Mouse (Mus musculus) liver, embryonic 14.5 days (tissue): ENCODE measurements around the gene Tas1r1. TPM values are rescaled to one million over a fixed set of nuclear protein-coding genes. Genes with fewer than 3 reads are reported as not detected.
A peak's percentile ranks its signal among the peaks of the same experiment; 100 is the strongest.

Experiments
- ATAC-seq: fragments of 200-750 bp; cut with Nextera tagmentation; 2 replicates; pipeline ENCODE4 v1.8.0; 2017; ENCODE audit warnings: moderate number of reproducible peaks, mild to moderate bottlenecking, moderate library complexity; ENCODE audit not compliant: insufficient read depth
- DNase-seq, 3 experiments: peaks; one replicate each; pipeline ENCODE4 v3.0.0-alpha.2; 2012 to 2013; ENCODE audit warnings: low read depth in 3 of 3, low spot score in 3 of 3
- H3K27ac ChIP-seq: fragments of 300-500 bp; sonication (generic); 2 replicates; pipeline ENCODE4 v1.5.1; 2014; ENCODE audit warnings: moderate library complexity, mild to moderate bottlenecking, control low read depth, inconsistent platforms
- H3K27me3 ChIP-seq: fragments of 300-500 bp; sonication (generic); 2 replicates; pipeline ENCODE4 v1.6.1; 2014; ENCODE audit warnings: mild to moderate bottlenecking, low read length, moderate library complexity; ENCODE audit not compliant: control insufficient read depth, insufficient read depth
- H3K36me3 ChIP-seq: fragments of 300-500 bp; sonication (generic); replicated peaks from 2 replicates; pipeline ENCODE4 v1.6.1; 2014; ENCODE audit warnings: low read depth; ENCODE audit not compliant: control insufficient read depth, insufficient read depth
- H3K4me1 ChIP-seq, 2 experiments: fragments of 200-500 bp in 1 of 2; fragments of 300-500 bp in 1 of 2; sonication (generic) in 1 of 2; replicated peaks; 2 replicates each; pipeline ENCODE4 v1.6.1; 2012 to 2014; ENCODE audit warnings: antibody characterized with exemption in 1 of 2, inconsistent platforms in 1 of 2, low read length in 1 of 2; ENCODE audit not compliant: control insufficient read depth in 2 of 2, insufficient read depth in 2 of 2
- H3K4me2 ChIP-seq: fragments of 300-500 bp; sonication (generic); 2 replicates; pipeline ENCODE4 v1.6.1; 2014; ENCODE audit warnings: low read depth, mild to moderate bottlenecking, control low read depth, moderate library complexity
- H3K4me3 ChIP-seq, 2 experiments: fragments of 200-500 bp in 1 of 2; fragments of 300-500 bp in 1 of 2; sonication (generic) in 1 of 2; 2 replicates each; pipeline ENCODE4 v1.5.1; 2012 to 2014; ENCODE audit warnings: low read depth in 2 of 2, low read length in 2 of 2, mild to moderate bottlenecking in 2 of 2, control low read depth in 1 of 2, inconsistent platforms in 1 of 2, moderate library complexity in 1 of 2; ENCODE audit not compliant: insufficient read depth in 1 of 2
- H3K9ac ChIP-seq: fragments of 300-500 bp; sonication (generic); replicated peaks from 2 replicates; pipeline ENCODE4 v1.6.1; 2014; ENCODE audit warnings: mild to moderate bottlenecking, control low read depth, moderate library complexity
- H3K9me3 ChIP-seq: fragments of 300-500 bp; sonication (generic); 2 replicates; pipeline ENCODE4 v1.6.1; 2016; ENCODE audit warnings: low read length, mixed read lengths; ENCODE audit not compliant: control insufficient read depth
- CTCF ChIP-seq: IDR thresholded peaks from 2 replicates; pipeline ENCODE4 v1.5.1; 2016; ENCODE audit warnings: antibody characterized with exemption, low read depth, control low read depth
- EP300 ChIP-seq: IDR thresholded peaks from 2 replicates; pipeline ENCODE4 v1.6.1; 2016; ENCODE audit warnings: antibody characterized with exemption, low read depth
- WGBS: fragments of 180-500 bp; shearing (Covaris S2); extraction: QIAGEN DNeasy Blood & Tissue Kit; methylation state at CpG from one replicate; pipeline ENCODE4 v1.1.7; 2014; ENCODE audit not compliant: insufficient replicate concordance; 5-methylcytosine and 5-hydroxymethylcytosine counted together
- polyA plus RNA-seq, 2 experiments: library from polyadenylated mRNA; depleted of rRNA in 1 of 2; stranded (reverse) in 1 of 2; unstranded in 1 of 2; fragments of >200 nt; fragmentation: Nextera tagmentation in 1 of 2; extraction: Ambion mirVana in 1 of 2; gene quantifications; 2 replicates each; pipeline versions ENCODE4 v1.2.1 to v1.2.3; 2012 to 2014

Gene Tas1r1
- polyA plus RNA-seq, 2 experiments, result 0.03 TPM; not detected in 1

GRCm38 (mm10) chr4:152070494-152071396, 32.4 kb upstream of the Tas1r1 start:
- Histone ChIP-seq H3K9ac (no peak overlapping the region), H3K27ac (no peak overlapping the region), H3K27me3 (no peaks in the 10 kb centered on the region), H3K9me3 (no peaks in the 10 kb centered on the region), H3K4me2 (no peak overlapping the region), H3K36me3 (no peaks in the 10 kb centered on the region), H3K4me3 (no peak overlapping the region), H3K4me1 (no peaks in the 10 kb centered on the region)
- no peak for DNase-seq
- WGBS, result 41% methylated on average over 11 of the region's 11 CpGs
- no peak for ATAC-seq
- TF ChIP-seq CTCF (no peak), EP300 (no peak)

- ATAC-seq, result no peak
- WGBS, result 64% methylated on average over 3 of the region's 3 CpGs
- no peaks in the 10 kb centered on the region for H3K9me3 ChIP-seq
These were observed 30.9 kb upstream of the Tas1r1 start for GRCm38 (mm10) chr4:152069245-152069644.

GRCm38 (mm10) chr4:152068166-152068724, 29.9 kb upstream of the Tas1r1 start:
- 75% methylated on average over 6 of the region's 6 CpGs for WGBS
- Histone ChIP-seq H3K9ac (no peak overlapping the region), H3K36me3 (no peaks in the 10 kb centered on the region), H3K4me2 (no peak overlapping the region), H3K27ac (no peak overlapping the region), H3K4me3 (no peak overlapping the region), H3K4me1 (no peaks in the 10 kb centered on the region), H3K9me3 (no peaks in the 10 kb centered on the region), H3K27me3 (no peaks in the 10 kb centered on the region)
- TF ChIP-seq EP300, result no peak
- no peak for TF ChIP-seq CTCF
- no peak for DNase-seq
- ATAC-seq, result no peak

More at GRCm38 (mm10) chr4:152069245-152069644, 30.9 kb upstream of the Tas1r1 start:
- Histone ChIP-seq H3K27ac (no peak overlapping the region), H3K4me2 (no peak overlapping the region), H3K36me3 (no peaks in the 10 kb centered on the region), H3K27me3 (no peaks in the 10 kb centered on the region), H3K4me3 (no peak overlapping the region), H3K9ac (no peak overlapping the region), H3K4me1 (no peaks in the 10 kb centered on the region)
- DNase-seq, result no peak
- TF ChIP-seq CTCF (no peak), EP300 (no peak)

GRCm38 (mm10) chr4:152067280-152067679, 28.9 kb upstream of the Tas1r1 start:
- no peak for DNase-seq
- Histone ChIP-seq H3K36me3 (no peaks in the 10 kb centered on the region), H3K27me3 (no peaks in the 10 kb centered on the region), H3K4me2 (no peak overlapping the region), H3K4me3 (no peak overlapping the region), H3K4me1 (no peaks in the 10 kb centered on the region), H3K27ac (no peak overlapping the region), H3K9ac (no peak overlapping the region), H3K9me3 (no peaks in the 10 kb centered on the region)
- TF ChIP-seq EP300, result no peak
- ATAC-seq, result peak; percentile 37

GRCm38 (mm10) chr4:152062390-152063110, 24.2 kb upstream of the Tas1r1 start:
- Histone ChIP-seq H3K4me3 (no peak overlapping the region), H3K4me2 (no peak overlapping the region), H3K27ac (no peak overlapping the region), H3K9me3 (no peaks in the 10 kb centered on the region), H3K4me1 (no peaks in the 10 kb centered on the region), H3K36me3 (peaks cover 20% of the 10 kb centered on the region), H3K27me3 (no peaks in the 10 kb centered on the region), H3K9ac (no peak overlapping the region)
- ATAC-seq, result peak; percentile 33; the same call in 1 of the 2 replicates
- 66% methylated on average over 9 of the region's 9 CpGs for WGBS
- peak in 1 of 3 experiments; percentile 19 for DNase-seq
- TF ChIP-seq EP300 (no peak), CTCF (no peak)
